Mouse (Mus musculus): ENCODE results near the gene Izumo1r.
"Not testable (repeated sequence)": the region's sequence is repeated elsewhere in the genome, so short reads cannot be mapped to it uniquely, and the experiment has no call there.

The Izumo1r gene

DNA sequence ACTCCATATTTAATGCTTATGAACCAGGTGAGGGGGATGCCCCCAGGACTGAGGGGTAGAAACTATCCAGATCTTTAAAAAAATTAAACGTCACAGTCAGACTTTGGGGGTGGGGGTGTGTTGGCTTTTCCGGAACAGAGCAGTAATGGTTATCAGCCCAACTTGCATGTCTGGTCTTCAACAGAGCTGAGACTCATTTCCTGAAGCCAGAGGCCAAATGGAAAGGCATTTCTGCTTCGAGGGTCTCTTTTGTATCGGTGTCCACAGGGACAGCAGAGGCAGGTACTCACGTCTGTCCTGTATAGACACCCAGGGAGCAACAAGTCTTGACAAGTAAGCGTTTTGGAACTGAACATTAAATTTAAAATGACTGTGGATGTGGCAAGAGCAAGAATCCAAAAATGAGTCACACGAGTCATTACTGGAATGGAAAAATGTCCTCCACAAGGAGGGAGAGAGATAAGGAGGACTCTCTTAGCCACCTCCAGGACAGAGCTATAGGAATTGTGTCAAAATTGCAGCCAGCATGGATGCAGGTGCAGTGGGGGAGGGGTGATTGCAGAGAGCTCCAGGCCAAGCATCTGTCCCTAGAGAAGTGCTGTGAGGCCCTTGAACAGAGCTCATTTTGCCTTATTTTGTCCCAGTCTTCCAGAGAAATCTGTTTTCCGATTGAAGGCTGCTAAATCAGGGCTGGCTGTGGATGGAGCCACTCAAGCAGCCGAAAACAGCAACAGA is 1.2 kb upstream of the Izumo1r start:
- no peak for DNase-seq (ENCODE audit: low read depth)

DNA sequence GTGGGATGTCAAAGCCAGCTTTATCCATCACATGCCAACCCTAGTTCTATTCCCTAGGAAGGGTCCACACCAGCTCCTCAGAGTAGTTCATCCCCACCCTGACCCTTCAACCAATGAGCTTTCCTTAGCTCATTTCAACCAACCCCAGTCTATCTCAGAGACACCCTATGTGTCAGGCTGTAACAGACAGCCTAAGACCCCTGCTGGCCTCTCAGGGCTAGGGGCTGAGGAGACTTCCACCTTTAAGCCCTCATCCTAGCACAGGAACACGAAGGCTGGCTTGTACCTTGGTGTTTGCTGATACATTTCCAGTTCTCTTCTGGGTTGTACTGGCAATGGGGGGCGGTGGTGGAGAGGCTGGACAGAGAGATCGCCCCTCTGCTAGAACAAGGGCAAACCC is 743 bp downstream of the Izumo1r start:
- DNase-seq (ENCODE audit: low read depth) = no peak

DNA sequence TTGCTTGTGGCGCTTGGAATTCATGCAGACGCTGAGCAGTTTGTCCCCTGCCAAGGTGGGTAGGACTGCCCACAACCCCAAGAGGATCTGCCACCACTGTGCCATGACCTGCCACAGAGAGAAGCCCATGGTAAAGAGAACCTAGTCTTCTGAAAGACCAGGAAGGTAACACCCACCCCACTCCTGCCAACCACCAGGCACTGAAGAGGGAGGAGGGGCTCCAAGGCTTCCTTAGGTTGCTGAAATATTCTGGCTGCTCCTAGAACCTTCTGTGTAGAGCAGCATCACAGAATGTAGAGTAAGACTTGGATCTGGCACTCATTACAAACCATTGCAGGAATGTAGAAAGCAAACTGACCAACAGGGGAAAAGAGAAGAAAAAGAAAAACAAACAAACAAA is 1.3 kb downstream of the Izumo1r start:
- DNase-seq (ENCODE audit: low read depth) = no peak

DNA sequence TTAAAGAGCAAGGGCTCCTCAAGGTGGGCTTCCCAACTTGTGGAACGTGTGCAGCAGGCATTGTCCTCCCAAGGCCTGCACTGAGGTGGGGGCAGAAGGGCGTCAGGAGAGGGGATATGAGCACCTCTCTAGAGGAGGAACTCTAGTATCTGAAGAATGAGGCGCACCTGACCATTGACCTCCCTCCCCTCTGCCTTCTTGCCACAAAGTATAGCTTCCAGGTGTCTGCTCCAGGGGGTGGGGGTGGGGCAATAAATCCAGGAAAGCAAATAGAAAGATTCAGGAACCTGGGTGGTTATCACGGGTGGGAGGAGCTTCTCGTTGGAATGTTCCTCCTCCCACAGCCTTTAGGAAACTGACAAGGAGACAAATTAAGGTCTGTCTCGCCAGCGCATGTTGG is 2.0 kb downstream of the Izumo1r start:
- no peak for DNase-seq (ENCODE audit: low read depth)

DNA sequence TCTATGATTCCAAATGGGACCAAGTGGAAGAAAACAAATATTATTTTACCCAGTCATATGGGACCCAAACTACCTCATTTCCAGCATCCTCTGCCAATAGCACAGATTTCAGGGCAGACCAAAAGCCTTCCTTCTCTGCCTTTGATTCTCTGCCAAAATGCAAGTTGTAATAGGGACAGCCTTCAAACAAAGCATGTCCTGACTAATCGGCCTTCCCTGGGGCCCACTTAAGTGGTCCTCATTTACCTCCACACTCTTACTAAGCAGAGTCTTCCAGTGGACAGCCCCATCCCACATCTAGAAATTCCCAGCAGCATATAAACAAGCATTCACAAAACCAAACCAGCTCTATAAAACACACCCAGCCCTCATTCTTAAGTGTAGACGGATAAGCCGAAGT is 6.6 kb downstream of the Izumo1r start:
- no peak for DNase-seq (ENCODE audit: low read depth)

DNA sequence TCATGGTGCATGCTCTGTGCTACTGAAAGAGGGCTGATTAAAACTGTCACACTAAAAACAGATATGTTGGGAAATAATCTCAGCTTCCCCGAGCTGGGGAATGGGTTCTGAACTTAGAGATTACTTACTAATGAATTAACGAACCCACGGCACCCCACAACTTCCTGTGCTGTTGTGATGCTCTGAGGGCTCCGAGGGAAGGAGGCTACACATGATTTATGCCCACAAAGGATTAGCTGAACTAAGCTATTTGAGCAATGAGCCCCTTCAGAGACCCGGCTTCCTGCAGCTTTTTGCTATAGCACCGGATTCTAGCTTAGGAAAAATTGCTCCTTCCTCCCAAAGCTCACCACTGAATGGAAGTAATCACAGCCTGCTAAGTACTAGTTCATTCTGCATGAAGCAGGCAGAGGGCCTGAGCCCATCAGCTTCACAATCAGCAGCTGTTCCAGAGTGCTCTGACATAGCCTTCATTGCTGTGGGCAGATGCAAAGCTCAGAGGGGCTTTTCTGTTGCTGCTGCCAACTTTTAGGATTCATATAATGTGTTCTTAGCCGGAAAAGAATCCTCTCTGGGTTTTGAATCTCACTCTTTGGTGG is 8.4 kb downstream of the Izumo1r start:
- no peak for DNase-seq (ENCODE audit: low read depth)

DNA sequence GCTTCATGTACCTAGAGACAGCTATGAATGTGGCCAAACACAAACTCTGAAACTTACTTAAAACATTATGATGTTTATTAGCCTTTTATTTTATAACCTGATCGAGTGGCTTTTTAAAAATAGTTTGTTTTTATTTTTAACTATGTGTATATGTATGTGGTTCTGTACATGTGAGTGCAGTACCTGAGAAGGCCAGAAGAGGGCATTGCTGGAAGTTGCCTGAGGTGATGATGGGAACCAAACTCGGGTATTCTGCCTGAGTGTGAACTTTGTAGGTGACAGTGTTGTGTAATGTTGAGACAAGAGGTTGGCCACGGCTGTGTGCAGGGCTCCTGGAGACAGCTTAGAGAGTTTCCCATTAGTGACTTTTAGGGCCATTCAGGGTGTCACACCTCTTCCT is 9.1 kb downstream of the Izumo1r start:
- no peak for DNase-seq (ENCODE audit: low read depth)

DNA sequence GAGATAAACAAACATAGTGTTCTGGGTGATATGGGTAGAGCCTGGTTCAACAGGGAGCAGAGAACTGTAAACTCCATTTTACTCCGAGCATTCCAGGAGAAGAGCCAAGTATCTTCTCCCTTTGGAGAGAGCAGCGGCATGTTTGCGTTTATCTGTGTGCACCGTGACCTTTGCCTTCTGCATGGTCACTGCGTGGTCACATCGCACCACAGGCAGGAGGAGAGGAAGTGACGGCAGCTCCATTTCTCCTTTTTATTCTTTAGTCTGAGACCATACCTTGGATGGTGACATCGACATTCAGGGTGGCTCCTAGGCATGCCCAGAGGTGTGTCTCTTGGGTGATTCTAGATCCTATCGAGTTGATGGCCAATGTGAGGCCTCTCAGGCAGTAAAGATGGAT is 10.4 kb downstream of the Izumo1r start:
- DNase-seq (ENCODE audit: low read depth) = no peak

DNA sequence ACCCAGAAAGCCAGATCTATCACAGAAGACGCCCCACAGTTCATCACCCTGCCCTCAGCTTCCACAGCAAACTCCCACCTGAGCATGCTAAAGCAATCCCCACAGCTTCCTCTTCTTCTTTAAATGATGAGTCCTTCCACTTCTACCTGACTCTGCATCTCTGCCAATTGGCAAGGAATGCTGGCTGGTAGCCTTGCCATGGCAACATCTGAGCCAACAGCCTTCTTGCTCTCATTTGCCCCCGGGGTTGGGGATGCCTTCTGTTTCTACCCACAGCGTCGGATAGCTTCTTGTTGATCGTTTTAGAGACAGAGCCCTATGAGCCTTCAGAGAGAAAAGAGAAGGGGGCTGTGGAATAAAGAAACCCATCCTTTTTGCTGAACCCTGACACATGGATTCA is 11.9 kb downstream of the Izumo1r start:
- DNase-seq (ENCODE audit: low read depth) = no peak

DNA sequence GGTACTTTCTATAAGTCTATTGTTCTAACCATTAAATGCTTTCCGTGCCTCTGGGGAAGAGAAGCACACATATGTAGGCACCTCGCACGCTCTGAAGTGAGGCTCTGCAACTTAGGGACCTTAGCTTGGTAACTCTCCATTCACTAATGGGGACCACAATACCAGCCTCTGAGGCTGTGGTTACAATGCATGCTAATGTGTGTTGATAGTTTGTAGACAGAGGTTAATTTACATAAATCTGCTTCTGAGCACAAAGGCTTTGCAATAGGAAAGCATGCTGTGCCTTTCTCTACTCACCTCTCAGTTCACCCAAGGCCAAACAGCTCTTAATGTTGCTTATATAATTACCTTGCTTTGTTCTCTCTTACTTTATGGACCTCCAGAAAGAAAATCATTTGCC is 13.1 kb downstream of the Izumo1r start:
- no peak for DNase-seq (ENCODE audit: low read depth)

DNA sequence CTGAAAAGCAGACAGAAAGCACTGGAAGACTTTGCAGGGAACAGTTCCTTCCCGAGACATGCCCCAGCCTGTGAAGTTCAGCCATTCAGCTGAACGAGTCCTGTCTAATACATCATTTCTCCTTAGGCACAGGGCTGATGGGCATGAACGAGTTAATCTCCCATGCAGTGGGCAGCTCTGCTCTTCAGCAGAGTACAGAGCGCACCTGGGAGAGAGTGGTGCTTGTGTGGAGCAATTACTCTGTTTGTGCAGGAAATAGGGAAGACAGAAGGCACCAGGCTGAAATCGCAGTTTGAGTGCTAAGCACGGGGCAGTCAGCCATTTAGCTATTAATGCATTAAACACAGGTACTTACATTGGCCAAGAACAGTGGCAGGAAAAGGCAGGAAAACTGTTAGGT is 15.1 kb downstream of the Izumo1r start:
- DNase-seq (ENCODE audit: low read depth) = no peak

DNA sequence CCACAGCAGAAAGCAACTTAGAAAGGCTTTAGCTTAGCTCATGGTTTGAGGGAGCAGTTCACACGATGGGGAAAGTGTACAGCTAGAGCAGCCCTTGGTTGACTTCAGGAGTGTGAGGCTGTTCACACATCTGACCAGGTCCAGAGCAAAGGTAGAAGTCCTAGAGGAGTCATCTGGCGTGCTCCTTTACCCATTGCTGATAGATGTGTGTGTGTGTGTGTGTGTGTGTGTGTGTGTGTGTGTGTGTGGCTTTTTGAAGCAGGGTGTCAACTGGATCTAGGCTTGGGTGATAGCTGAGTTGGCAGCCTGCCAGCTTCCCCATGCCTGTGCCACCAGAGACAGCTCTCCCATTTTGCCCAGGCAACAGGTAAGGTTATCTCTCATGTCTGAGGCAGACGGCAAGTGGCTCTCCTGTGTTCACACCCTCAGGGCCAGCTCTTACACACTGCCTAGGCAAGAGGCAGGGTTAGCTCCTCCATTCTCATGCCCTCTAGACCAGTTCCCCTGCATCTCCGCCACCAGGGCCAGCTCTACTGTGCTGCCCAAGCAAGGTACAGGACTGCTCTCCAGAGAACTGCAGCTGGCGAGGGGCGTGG is 15.9 kb downstream of the Izumo1r start:
- no peak for DNase-seq (ENCODE audit: low read depth)

DNA sequence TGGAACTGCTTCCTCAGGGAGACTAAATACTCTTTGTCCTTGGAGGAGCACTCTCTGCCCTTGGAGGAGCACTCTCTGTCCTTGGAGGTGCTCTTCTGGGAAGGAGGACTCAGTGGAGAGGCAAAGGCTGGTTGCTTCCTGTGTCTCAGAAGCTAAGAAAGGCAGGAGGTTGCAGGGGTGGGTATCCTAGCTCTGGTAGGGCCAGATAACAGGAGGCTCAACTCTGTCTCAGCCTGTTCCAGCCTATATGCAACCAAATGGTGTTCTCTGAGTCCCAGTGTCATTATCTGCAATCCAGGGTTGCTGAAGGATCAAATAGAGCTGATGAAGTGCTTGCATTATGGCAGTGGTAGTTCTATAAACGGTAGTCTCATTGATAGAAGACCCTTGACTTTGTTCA is 17.8 kb downstream of the Izumo1r start:
- peak; percentile 19 for DNase-seq (ENCODE audit: low read depth)

DNA sequence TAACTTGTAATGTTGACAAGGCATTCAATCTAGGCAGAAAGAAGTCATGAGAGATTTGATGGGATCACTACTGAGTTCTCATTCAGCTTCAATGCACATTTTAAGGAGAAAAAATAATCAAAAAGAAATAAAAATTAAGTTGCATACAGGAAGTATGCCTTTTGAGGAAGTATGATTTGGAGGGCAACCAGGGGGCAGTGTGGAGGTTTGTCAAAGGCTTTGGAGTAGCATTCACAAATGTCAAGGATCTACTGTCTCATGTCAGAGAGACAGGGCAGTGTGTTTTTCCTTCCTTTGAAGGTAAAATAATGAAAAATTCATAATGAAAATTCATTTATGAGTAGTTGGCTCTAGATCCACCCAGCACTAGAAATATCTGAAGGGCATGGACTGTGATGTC is 18.6 kb downstream of the Izumo1r start:
- no peak for DNase-seq (ENCODE audit: low read depth)

DNA sequence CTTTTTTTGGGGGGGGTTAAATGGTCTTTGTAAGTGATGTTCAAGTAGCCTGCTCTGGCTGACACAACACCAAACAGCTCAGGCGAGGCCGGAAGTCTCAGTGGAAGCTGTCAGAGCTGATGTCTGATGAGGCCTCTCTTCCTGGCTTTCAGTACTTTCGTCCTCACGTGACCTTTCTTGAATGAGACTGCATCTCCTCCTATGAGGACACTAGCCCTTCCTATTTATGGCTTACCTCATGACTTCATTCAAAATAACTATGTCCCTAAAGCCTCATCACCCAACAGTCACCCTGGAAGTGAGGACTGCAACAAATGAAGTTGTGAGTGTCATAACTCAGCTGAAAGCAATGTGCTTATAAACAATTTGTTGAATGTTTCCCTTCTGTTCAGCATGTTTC is 19.1 kb downstream of the Izumo1r start:
- DNase-seq (ENCODE audit: low read depth) = no peak

DNA sequence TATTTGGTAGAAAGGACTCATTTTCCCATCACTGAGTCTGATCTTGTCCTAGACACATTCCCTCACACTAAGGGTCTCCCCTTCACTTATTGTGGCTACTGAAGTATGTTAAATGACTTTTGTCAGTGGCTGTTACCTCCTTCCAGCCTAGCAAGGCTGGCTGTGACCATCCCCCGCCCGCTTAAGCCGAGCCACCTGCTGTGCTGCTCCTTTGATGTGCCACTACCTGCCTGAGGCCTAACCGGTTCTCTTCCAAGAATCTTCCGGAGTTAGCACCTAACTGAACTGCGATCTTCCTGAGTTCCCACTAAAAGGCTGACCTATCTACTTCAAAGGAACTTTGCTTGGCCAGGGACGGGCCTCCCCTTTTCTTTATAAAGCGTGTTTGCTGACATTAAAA is 27.2 kb downstream of the Izumo1r start:
- not testable (repeated sequence) for DNase-seq (ENCODE audit: low read depth)

DNA sequence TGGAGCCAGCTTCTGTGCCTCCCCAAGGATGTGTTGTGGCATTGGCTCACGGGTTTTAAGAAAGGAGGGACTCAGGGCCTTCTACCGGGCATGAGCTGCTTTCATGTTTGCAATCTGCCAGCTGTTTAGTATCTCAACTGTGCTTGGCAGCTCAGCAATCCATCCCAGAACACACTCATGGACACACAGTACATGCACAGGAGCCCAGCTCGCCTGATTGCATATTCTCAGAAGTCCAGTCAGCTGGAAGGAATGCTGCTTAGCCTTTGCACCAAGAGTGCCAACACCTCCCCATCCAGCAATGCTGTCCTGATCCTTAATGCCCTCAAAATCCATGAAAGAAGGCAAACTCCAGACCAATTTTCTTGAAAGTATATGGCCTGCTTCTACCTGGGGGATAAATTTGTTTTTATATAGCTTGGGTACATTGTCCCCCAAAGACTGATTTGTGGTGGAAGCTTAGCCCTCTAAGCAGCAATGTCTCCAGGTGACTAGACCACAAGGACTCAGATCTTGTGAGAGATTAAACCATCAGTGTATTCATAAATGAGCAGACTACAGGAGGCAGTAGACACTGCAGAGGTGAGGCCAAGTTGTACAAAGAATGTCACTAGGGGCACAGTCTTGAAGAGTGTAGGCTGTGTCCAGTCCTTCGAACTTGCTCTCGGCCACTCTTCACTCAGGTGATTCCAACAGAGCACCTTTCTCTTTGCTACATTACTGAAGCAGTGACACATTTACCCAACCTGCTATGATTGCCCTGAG is 27.8 kb downstream of the Izumo1r start:
- DNase-seq (ENCODE audit: low read depth) = no peak

DNA sequence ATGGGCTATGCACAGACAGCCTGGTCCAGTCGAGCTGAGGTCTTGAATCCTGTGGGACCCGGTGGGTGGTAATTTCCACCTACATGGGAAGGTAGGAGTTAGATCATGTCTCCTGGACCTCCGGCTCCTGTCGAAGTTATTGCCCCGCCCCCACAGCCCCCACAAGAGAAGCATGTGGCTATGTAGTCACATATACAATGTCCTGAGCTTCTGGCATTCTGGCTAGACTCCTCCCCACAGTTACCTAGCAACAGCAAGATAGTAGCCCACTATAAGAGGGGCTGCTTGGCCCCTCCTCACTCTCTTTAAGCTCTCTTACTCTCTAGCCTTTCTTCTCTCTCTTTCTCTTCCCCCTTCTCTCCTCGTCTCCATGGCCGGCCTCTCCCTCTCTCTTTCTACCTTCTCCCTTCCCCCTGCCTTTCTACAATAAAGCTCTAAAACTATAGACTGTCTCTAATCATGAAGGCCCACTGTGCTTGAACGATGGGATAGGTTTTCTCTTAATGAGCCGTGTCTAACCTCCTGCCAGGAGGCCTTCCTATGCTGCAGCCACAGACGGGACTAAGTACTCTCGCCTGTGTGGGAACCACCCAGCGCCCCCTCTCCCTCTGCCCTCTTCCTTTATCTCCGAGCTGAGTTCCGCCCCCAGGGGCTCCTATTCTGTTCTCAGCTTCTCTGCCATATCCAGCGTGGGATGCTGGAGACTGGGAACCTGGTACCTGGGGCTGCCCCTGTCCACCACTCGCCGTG is 31.4 kb downstream of the Izumo1r start:
- DNase-seq (ENCODE audit: low read depth) = no peak

DNA sequence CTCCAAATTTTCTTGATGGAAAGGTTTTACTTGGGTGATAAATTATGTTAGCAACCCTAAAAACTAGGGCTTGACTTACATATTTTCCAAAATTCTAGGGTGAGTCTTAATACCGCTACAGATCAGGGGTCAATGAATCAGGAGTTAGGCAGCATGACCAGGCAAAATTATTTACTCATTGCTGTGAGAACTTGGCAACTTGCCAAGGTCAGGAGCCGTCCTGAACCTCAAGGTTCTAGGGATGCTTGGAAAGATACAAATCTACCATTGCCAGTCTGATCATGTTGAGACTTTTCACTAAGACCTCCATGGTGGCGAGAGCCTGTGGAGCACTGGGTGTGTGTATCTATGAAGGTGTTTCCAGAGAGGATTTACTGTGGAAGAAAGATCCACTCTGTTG is 32.2 kb downstream of the Izumo1r start:
- DNase-seq (ENCODE audit: low read depth) = no peak

DNA sequence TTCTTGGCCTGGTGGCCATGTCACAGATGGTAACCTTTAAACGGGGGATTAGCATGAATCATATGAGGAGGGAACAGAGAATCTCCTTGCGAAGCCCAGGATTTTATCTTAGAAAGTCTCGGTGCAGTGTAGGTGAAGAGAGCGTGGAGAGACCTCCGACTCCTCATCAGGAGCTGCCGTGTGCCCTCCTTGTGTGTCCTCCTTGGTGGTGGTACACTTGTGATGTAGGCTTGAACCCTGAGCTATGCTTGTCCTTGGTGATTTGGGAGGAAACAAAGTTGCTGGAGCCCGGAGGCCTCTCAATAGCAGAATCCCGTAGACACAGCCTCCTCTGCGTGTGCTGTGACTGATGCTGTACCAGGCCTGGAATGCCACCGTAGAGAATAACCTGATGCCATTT is 32.9 kb downstream of the Izumo1r start:
- DNase-seq (ENCODE audit: low read depth) = no peak

DNA sequence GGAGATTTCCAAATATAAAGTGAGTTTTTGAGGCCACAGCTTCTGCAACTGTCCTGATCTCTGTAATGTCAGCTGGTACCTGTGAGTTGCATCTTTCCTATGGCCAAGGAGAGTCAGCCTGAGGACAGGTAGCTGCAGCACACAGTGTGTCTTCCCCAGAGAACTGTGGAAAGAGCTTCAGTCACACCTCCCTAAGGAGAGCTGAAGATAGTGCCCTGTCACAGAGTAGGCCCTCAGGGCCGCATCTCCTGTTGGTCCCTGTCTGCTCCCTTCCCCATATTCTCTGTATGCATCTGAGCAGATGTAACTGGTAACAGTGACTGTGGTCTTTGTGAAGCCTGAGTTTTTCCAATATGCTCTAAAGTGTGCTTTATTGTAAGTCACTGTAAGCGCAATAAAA is 33.4 kb downstream of the Izumo1r start:
- DNase-seq (ENCODE audit: low read depth) = no peak

DNA sequence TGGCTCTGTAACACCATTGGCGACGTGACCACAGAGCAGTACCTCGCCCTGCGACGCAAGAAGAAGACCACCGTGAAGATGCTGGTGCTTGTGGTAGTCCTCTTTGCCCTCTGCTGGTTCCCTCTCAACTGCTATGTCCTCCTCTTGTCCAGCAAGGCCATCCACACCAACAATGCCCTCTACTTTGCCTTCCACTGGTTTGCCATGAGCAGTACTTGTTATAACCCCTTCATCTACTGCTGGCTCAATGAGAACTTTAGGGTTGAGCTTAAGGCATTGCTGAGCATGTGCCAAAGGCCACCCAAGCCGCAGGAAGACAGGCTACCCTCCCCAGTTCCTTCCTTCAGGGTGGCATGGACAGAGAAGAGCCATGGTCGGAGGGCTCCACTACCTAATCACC is 35.4 kb downstream of the Izumo1r start:
- no peak for DNase-seq (ENCODE audit: low read depth)

All from c-Kit-positive CD71-positive TER-119-negative erythroid progenitor cells, embryonic 14.5 days (primary cell).